Mouse (Mus musculus) heart, adult 18-20 months (tissue): Measurements from ENCODE around the gene Ttc26. TPM values are rescaled to one million over a fixed set of nuclear protein-coding genes. Genes with fewer than 3 reads are reported as not detected.

ENCODE experiments used
- DNase-seq, 2 experiments: peaks; one replicate each; pipeline ENCODE4 v3.0.0; 2021 to 2022; ENCODE audit warnings: mixed read lengths in 1 of 2
- total RNA-seq, 2 experiments: library from RNA; stranded (reverse); gene quantifications; 2 replicates each; pipeline ENCODE4 v1.2.3; 2021

Ttc26 gene
- total RNA-seq, 2 experiments from 2014 or later, result 1.7 to 2.4 TPM

GRCm38 (mm10) chr6:38458075-38458474 lies 76.8 kb downstream of the Ttc26 start:
- DNase-seq, result no peak

GRCm38 (mm10) chr6:38469591-38469990 lies 88.3 kb downstream of the Ttc26 start:
- no peak for DNase-seq

Other genes starting within 250 kb of the Ttc26 start
- 1 to 10 TPM; 1.6 TPM for gene D630045J12Rik, start 127.5 kb upstream of the Ttc26 start, total RNA-seq
- 1 to 10 TPM; 1.1 to 1.3 TPM for gene Zc3hav1l, start 82.2 kb upstream of the Ttc26 start, total RNA-seq
- 10 to 100 TPM; 16.2 to 18.9 TPM for gene Zc3hav1, start 26.9 kb upstream of the Ttc26 start, total RNA-seq
- gene Ubn2, start 52.5 kb downstream of the Ttc26 start, total RNA-seq, result 10 to 100 TPM; 16.9 to 21.3 TPM
- gene Fmc1, start 152.0 kb downstream of the Ttc26 start, total RNA-seq, result 100 to 1,000 TPM; 237 to 257 TPM
- gene Luc7l2, start 169.9 kb downstream of the Ttc26 start, total RNA-seq, result 10 to 100 TPM; 79.5 to 96.8 TPM